Mouse (Mus musculus) MEL (cell line): ENCODE results near the gene 4931409K22Rik. TPM values are rescaled to one million over a fixed set of nuclear protein-coding genes. Genes with fewer than 3 reads are reported as not detected.

Experiments used
- DNase-seq: peaks from one replicate; pipeline ENCODE4 v3.0.0; 2011; ENCODE audit warnings: low read depth, low spot score
- H3K27ac ChIP-seq: 2 replicates; pipeline ENCODE4 v1.5.1; 2012; ENCODE audit warnings: low read depth, mild to moderate bottlenecking, control low read depth, low read length, moderate library complexity; ENCODE audit not compliant: control insufficient read depth
- H3K27me3 ChIP-seq, 2 experiments: fragments of 150-350 bp in 1 of 2; sonication (generic) in 1 of 2; 2 replicates each; pipeline ENCODE4 v1.6.1; 2012; ENCODE audit warnings: low read length in 2 of 2, mild to moderate bottlenecking in 2 of 2, improper control_type of control experiment in 1 of 2, moderate library complexity in 1 of 2; ENCODE audit not compliant: insufficient read depth in 2 of 2, control insufficient read depth in 1 of 2
- H3K36me3 ChIP-seq, 2 experiments: 2 replicates each; pipeline ENCODE4 v1.6.1; 2012 to 2014; ENCODE audit warnings: low read length in 2 of 2, improper control_type of control experiment in 1 of 2, inconsistent platforms in 1 of 2, mild to moderate bottlenecking in 1 of 2; ENCODE audit not compliant: insufficient read depth in 2 of 2, control insufficient read depth in 1 of 2
- H3K4me1 ChIP-seq, 2 experiments: fragments of 150-350 bp in 1 of 2; sonication (generic) in 1 of 2; 2 replicates each; pipeline ENCODE4 v1.6.1; 2012; ENCODE audit warnings: low read length in 2 of 2, improper control_type of control experiment in 1 of 2, mild to moderate bottlenecking in 1 of 2; ENCODE audit not compliant: insufficient read depth in 2 of 2, control insufficient read depth in 1 of 2
- H3K4me3 ChIP-seq, 2 experiments: fragments of 150-350 bp in 1 of 2; sonication (generic) in 1 of 2; 2 replicates each; pipeline ENCODE4 v1.5.1; 2012; ENCODE audit warnings: low read depth in 2 of 2, low read length in 2 of 2, mild to moderate bottlenecking in 2 of 2, moderate library complexity in 2 of 2, control low read depth in 1 of 2, improper control_type of control experiment in 1 of 2; ENCODE audit not compliant: control insufficient read depth in 1 of 2, insufficient read depth in 1 of 2
- H3K79me2 ChIP-seq: 2 replicates; pipeline ENCODE4 v1.6.1; 2012; ENCODE audit warnings: mild to moderate bottlenecking, low read length, moderate library complexity; ENCODE audit not compliant: control insufficient read depth, poor library complexity, insufficient read depth
- H3K9ac ChIP-seq: 2 replicates; pipeline ENCODE4 v1.6.1; 2012; ENCODE audit warnings: low read depth, mild to moderate bottlenecking, control low read depth, low read length, moderate library complexity; ENCODE audit not compliant: control insufficient read depth, poor library complexity, severe bottlenecking
- H3K9me3 ChIP-seq: fragments of 150-350 bp; sonication (generic); replicated peaks from 2 replicates; pipeline ENCODE4 v1.6.1; 2012; ENCODE audit warnings: mild to moderate bottlenecking, low read length, improper control_type of control experiment, moderate library complexity; ENCODE audit not compliant: insufficient read depth
- ELF1 ChIP-seq: IDR thresholded peaks from 2 replicates; pipeline ENCODE4 v1.6.1; 2014; ENCODE audit warnings: low read depth, mild to moderate bottlenecking, inconsistent platforms, low read length, improper control_type of control experiment, moderate library complexity
- EP300 ChIP-seq, 2 experiments: IDR thresholded peaks; 2 replicates each; pipeline ENCODE4 v1.6.1; 2011; ENCODE audit warnings: improper control_type of control experiment in 2 of 2, low read length in 2 of 2, low read depth in 1 of 2, mild to moderate bottlenecking in 1 of 2
- GATA1 ChIP-seq: IDR thresholded peaks from 2 replicates; pipeline ENCODE4 v1.6.1; 2011; ENCODE audit warnings: low read depth, low read length, improper control_type of control experiment
- JUND ChIP-seq: IDR thresholded peaks from 2 replicates; pipeline ENCODE4 v1.6.1; 2011; ENCODE audit warnings: low read depth, mild to moderate bottlenecking, improper control_type of control experiment, low read length
- KAT2A ChIP-seq: conservative IDR thresholded peaks from 2 replicates; pipeline ENCODE4 v1.6.1; 2012; ENCODE audit warnings: low read depth, low read length, improper control_type of control experiment, inconsistent platforms
- MAZ ChIP-seq: IDR thresholded peaks from 2 replicates; pipeline ENCODE4 v1.6.1; 2012; ENCODE audit warnings: low read depth, mild to moderate bottlenecking, inconsistent platforms, low read length, improper control_type of control experiment
- MEF2A ChIP-seq: IDR thresholded peaks from 2 replicates; pipeline ENCODE4 v1.6.1; 2014; ENCODE audit warnings: low read depth, mild to moderate bottlenecking, inconsistent platforms, low read length, improper control_type of control experiment; ENCODE audit not compliant: poor library complexity, insufficient replicate concordance, severe bottlenecking; ENCODE audit errors: extremely low read depth
- MYB ChIP-seq: IDR thresholded peaks from 2 replicates; pipeline ENCODE4 v1.6.1; 2011; ENCODE audit warnings: mild to moderate bottlenecking, low read depth, low read length, improper control_type of control experiment
- MYC ChIP-seq: IDR thresholded peaks from 2 replicates; pipeline ENCODE4 v1.6.1; 2011; ENCODE audit warnings: low read depth, mild to moderate bottlenecking, low read length, improper control_type of control experiment, moderate library complexity
- NRF1 ChIP-seq: IDR thresholded peaks from 2 replicates; pipeline ENCODE4 v1.6.1; 2014; ENCODE audit warnings: low read depth, mild to moderate bottlenecking, inconsistent platforms, low read length, improper control_type of control experiment, moderate library complexity; ENCODE audit not compliant: poor library complexity, insufficient read depth, severe bottlenecking
- POLR2AphosphoS2 ChIP-seq: IDR thresholded peaks from 2 replicates; pipeline ENCODE4 v1.6.1; 2011; ENCODE audit warnings: low read length, improper control_type of control experiment
- RCOR1 ChIP-seq: IDR thresholded peaks from 2 replicates; pipeline ENCODE4 v1.6.1; 2012; ENCODE audit warnings: low read depth, mild to moderate bottlenecking, inconsistent platforms, low read length, improper control_type of control experiment
- SIN3A ChIP-seq: IDR thresholded peaks from 2 replicates; pipeline ENCODE4 v1.6.1; 2012; ENCODE audit warnings: low read length, improper control_type of control experiment, inconsistent platforms
- TBP ChIP-seq: IDR thresholded peaks from 2 replicates; pipeline ENCODE4 v1.8.0; 2011; ENCODE audit warnings: low read depth, low read length, improper control_type of control experiment
- TCF12 ChIP-seq: IDR thresholded peaks from 2 replicates; pipeline ENCODE4 v1.6.1; 2014; ENCODE audit warnings: low read depth, mild to moderate bottlenecking, inconsistent platforms, low read length, improper control_type of control experiment, moderate library complexity
- UBTF ChIP-seq: IDR thresholded peaks from 2 replicates; pipeline ENCODE4 v1.6.1; 2012; ENCODE audit warnings: low read depth, mild to moderate bottlenecking, inconsistent platforms, low read length, improper control_type of control experiment, moderate library complexity, borderline replicate concordance; ENCODE audit not compliant: insufficient read depth
- ZKSCAN1 ChIP-seq: IDR thresholded peaks from 2 replicates; pipeline ENCODE4 v1.6.1; 2012; ENCODE audit warnings: low read depth, mild to moderate bottlenecking, inconsistent platforms, low read length, improper control_type of control experiment, moderate library complexity
- ZNF384 ChIP-seq: IDR thresholded peaks from 2 replicates; pipeline ENCODE4 v1.6.1; 2012; ENCODE audit warnings: low read depth, mild to moderate bottlenecking, inconsistent platforms, low read length, improper control_type of control experiment
- polyA plus RNA-seq, 2 experiments: library from polyadenylated mRNA; stranded (reverse) in 1 of 2; unstranded in 1 of 2; fragments of >175 nt in 1 of 2; fragments of >200 nt in 1 of 2; gene quantifications; 2 replicates each; pipeline versions ENCODE4 v1.2.1 to v1.2.4; 2012; ENCODE audit warnings: low replicate concordance in 2 of 2, low read depth in 1 of 2; ENCODE audit not compliant: insufficient read length in 2 of 2, insufficient read depth in 1 of 2, missing spikeins in 1 of 2
- total RNA-seq: library from RNA; depleted of rRNA; stranded (reverse); fragments of 300-350 nt; gene quantifications from 2 replicates; pipeline ENCODE4 v1.2.3, GENCODE M21; 2012

The 4931409K22Rik gene
- total and polyA plus RNA-seq, 3 experiments: not detected

DNA sequence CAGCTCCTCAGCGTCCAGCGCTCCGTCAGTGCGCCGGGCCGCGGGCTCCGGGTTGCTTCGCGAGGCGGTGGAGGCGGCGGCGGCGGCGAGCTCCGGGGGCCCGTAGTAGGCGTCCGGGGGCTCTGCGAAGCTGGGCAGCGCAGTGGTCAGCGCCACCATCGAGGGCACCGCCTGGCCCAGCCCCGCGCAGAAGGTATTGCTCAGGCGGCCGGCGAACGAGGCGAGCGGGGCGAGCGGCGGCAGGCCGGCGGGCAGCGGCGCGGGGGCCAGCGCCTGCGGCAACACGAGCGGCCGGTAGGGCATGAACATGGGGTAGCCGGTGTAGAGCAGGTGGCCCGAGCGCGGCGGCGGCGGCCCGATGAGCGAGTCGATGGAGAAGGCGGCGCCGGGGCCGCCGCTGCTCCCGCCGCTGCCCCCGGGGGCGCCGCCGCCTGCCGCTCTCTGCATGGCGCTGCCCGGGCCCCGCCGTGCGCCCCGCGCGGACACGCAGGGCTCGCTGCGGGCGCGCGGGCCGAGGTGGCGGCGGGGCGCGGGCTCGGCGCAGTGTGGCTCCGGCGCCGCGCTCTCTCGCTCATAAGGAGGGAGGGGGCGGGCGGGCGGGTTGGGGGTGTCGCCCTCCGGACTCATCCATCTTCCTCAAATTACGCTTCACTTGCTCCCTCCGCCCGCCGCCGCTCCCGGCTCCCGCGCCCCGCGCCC, 30.3 kb downstream of the 4931409K22Rik start:
- Histone ChIP-seq H3K9ac (no peak overlapping the region), H3K27ac (no peak overlapping the region), H3K4me3 (no peak overlapping the region), H3K9me3 (no peaks in the 10 kb centered on the region), H3K27me3 (peaks cover 8 to 18% of the 10 kb centered on the region in 2 experiments), H3K79me2 (no peaks in the 10 kb centered on the region), H3K4me1 (peaks cover 3 to 16% of the 10 kb centered on the region in 2 experiments; a peak in 3 of 4 replicates), H3K36me3 (peaks cover 0 to 15% of the 10 kb centered on the region in 2 experiments; a peak in 2 of 4 replicates)
- no peak for DNase-seq
- TF ChIP-seq TCF12: no peak
- no peak for TF ChIP-seq JUND
- no peak for TF ChIP-seq MYB
- no peak for TF ChIP-seq ELF1
- no peak for TF ChIP-seq MAZ
- no peak for TF ChIP-seq EP300 (IDR thresholded peaks at IDR 0.05; ENCODE audit: low read depth in 1 of 2, low read length in 2 of 2)
- no peak for TF ChIP-seq ZNF384
- no peak for TF ChIP-seq RCOR1

- Histone ChIP-seq H3K4me1 (peaks cover 3 to 16% of the 10 kb centered on the region in 2 experiments; a peak in 3 of 4 replicates), H3K4me3 (no peak overlapping the region)
These were observed 31.0 kb downstream of the 4931409K22Rik start for GRCm38 (mm10) chr5:24525360-24526189.

More at GRCm38 (mm10) chr5:24525360-24526189, 31.0 kb downstream of the 4931409K22Rik start:
- no peaks in the 10 kb centered on the region for H3K9me3 ChIP-seq
- H3K9ac ChIP-seq: no peak overlapping the region
- H3K27me3 ChIP-seq: peaks cover 8 to 18% of the 10 kb centered on the region in 2 experiments
- DNase-seq: no peak
- TF ChIP-seq ELF1 (no peak), JUND (no peak), GATA1 (no peak), TBP (no peak), KAT2A (no peak), MYC (no peak), POLR2AphosphoS2 (no peak), ZKSCAN1 (no peak), MEF2A (no peak), UBTF (no peak), SIN3A (no peak), NRF1 (no peak), MAZ (no peak)
- peaks cover 0 to 15% of the 10 kb centered on the region in 2 experiments; a peak in 2 of 4 replicates for H3K36me3 ChIP-seq
- no peaks in the 10 kb centered on the region for H3K79me2 ChIP-seq
- no peak overlapping the region for H3K27ac ChIP-seq
